Mouse (Mus musculus): ENCODE results near the gene Scpep1.

Gene Scpep1

GRCm38 (mm10) chr11:88955217-88955969, at the start of gene Scpep1:
Gene Scpep1 (minus strand): TSS chr11:88955465.
- peak; percentile 98 for DNase-seq (ENCODE audit: low read depth)

DNA sequence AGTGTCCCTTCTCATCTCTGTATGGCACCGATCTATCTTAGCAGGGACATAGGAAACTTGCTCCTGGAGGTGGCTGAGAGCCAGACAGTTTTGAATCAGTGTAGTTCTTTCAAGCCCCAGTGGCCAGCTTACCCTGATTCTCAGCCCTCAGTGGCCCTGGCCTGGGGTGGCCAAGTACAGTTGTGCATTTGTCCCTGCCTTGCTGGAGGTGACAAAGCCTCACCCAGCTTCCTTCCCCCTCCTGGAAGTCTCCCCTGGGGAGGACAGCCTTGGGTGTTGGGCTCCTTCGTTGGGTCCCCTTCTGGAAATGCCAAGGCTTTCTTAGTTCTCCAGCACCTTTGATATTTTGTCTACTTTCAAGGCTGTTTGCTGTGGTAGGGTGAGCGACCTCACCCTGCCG, 48.5 kb upstream of the Scpep1 start:
- no peak for DNase-seq (ENCODE audit: low read depth)

- no peak for DNase-seq (ENCODE audit: low read depth)
Measured at GRCm38 (mm10) chr11:89003078-89003477, 47.8 kb upstream of the Scpep1 start.

- no peak for DNase-seq (ENCODE audit: low read depth)
Measured at GRCm38 (mm10) chr11:89002621-89003020, 47.4 kb upstream of the Scpep1 start.

GRCm38 (mm10) chr11:89002068-89002467, 46.8 kb upstream of the Scpep1 start:
- DNase-seq (ENCODE audit: low read depth), result no peak

- DNase-seq (ENCODE audit: low read depth), result no peak
Measured at GRCm38 (mm10) chr11:89001569-89001968, 46.3 kb upstream of the Scpep1 start.

DNA sequence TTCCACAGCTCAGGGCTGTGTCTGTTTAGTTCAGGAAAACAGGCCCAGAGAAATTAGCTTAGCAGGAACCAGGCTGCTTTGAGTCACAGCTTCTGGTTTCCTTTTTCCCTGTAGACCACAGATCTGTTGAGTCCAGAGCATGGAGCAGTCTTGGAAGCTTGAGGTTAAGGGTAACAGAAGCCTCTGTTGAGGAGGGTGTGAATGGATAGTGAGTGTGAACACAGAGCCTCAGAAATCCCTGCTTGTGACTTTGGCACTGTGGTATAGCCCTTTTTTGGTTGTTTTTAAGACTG, 45.2 kb upstream of the Scpep1 start:
- DNase-seq (ENCODE audit: low read depth), result peak; percentile 47

GRCm38 (mm10) chr11:88999723-89000526, 44.7 kb upstream of the Scpep1 start:
- peak; percentile 43 for DNase-seq (ENCODE audit: low read depth)

DNA sequence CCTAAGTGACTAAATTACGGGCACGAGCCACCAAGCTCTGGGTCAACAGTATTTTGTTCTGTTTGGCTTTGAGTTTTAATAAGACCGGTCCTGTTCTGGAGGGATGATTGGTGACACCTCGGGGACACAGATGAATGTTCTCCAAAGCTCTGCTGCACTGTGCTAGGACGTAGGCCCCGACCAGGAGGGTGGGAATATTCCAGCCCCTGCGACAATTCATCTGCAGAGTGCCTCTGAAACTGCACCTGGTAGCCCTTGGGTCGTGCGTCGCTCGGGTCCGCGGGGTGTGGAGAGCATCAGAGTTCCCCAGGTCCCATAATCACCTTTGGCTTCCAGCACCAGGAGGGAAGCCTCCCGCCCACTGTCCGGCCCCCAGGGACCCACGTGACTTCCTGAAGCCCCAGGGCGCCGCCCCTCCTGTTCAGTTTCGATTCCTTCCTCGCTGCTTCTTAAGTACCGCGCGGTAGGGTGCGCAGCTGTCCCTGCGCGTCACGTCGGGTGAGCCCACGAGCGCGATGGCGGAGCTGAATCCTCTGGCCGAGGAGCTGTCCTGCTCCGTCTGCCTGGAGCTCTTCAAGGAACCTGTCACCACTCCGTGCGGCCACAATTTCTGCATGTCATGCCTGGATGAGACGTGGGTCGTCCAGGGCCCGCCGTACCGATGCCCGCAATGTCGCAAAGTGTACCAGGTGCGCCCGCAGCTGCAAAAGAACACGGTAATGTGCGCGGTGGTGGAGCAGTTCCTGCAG, 43.9 kb upstream of the Scpep1 start, which contains the start of gene Trim25:
TSS of gene Trim25 (plus strand) at position 403 of the 749 bp plus-strand sequence.
- peak; percentile 98 for DNase-seq (ENCODE audit: low read depth)

GRCm38 (mm10) chr11:88998406-88998805, 43.1 kb upstream of the Scpep1 start:
- no peak for DNase-seq (ENCODE audit: low read depth)

DNA sequence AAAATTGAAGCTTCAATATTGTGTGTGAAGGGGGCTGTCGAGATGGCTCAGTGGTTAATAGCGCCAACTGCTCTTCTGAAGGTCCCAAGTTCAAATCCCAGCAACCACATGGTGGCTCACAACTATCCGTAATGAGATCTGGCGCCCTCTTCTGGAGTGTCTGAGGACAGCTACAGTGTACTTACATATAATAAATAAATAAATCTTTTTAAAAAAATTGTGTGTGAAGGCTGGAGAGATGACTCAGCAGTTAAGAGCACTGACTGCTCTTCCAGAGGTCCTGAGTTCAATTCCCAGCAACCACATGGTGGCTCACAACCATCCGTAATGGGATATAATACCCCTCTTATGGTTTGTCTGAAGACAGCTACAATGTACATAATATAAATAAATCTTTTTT, 42.1 kb upstream of the Scpep1 start:
- DNase-seq (ENCODE audit: low read depth), result peak; percentile 26

GRCm38 (mm10) chr11:88996427-88996826, 41.2 kb upstream of the Scpep1 start:
- no peak for DNase-seq (ENCODE audit: low read depth)

DNA sequence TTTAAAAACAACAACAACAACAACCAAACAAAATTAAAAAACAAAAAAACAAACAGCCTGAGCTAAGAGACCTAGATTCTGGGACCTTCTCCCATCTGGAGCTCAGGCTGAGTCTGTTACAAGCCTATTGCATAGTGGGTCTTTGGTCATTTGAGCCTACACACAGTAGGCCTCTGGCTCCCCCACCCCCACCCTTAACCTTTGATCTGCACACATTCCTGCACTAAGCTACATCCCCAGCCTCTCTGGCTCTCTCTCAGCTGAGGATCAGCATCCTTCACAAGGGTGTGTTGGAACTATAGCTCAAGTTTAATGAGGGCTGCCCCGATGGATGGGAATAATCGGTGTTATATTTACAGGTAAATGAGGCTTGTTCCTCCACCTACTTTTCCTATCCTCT, 40.4 kb upstream of the Scpep1 start:
- no peak for DNase-seq (ENCODE audit: low read depth)

- DNase-seq (ENCODE audit: low read depth), result no peak
Measured at GRCm38 (mm10) chr11:88994492-88994891, 39.2 kb upstream of the Scpep1 start.

GRCm38 (mm10) chr11:88993625-88994024, 38.4 kb upstream of the Scpep1 start:
- peak; percentile 89 for DNase-seq (ENCODE audit: low read depth)

GRCm38 (mm10) chr11:88993186-88993585, 37.9 kb upstream of the Scpep1 start:
- no peak for DNase-seq (ENCODE audit: low read depth)

DNA sequence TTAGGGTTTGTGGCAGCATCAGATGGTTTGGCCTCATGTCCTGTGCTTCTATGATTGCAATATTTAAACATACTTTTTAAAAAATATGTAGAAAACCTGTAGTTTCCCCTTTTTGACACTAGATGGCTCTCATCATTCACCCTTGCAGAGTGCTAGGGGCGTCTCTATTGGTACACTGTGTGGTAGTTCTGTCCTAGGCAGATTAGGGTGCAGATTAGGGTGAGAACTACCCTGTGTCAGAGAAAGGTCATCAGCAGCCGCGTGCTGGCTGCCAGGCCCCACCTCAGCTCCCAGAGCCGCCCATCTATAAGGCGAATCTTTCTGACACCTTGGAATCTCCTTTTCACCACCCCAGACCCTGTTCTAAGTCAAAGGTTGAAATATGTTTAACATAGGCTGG, 34.3 kb upstream of the Scpep1 start:
- peak; percentile 80 for DNase-seq (ENCODE audit: low read depth)

DNA sequence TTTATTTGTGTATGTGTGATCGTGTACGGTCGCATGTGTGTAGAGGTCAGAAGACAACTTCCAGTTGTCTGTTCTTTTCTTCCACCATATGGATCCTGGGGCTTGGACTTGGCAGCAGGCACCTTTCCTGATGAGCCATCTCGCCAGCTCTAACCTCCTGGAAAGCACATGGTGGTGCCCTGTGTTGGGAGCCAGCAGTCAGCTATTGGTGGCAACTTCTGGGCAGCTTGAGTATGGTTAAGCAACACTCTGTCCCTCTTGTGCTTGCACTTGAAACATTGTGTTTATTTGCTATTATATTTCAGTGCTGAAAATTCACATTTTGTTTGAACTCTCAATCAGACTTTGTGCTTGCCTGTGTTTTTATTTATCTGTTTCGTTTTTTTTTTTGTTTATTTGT, 33.7 kb upstream of the Scpep1 start:
- no peak for DNase-seq (ENCODE audit: low read depth)

DNA sequence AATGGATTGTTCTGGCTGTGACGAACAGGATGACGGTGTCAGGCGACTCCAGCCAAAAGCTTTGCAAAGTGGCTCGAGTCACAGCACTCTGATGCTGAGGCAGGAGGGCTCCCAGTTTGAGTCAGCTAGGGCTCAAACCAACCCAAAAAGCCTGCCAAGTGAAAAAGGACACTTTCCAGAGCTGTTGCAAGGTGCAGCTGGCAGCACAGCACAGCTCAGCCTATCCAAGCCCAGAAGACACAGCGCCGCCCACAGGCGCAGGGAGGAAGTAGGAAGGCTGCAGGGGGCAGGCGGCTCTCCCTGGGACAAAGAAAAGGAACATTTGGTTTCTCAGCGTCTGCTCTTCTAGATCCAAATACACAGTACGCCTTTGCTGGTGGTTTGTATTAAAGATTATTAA, 31.4 kb upstream of the Scpep1 start:
- no peak for DNase-seq (ENCODE audit: low read depth)

DNA sequence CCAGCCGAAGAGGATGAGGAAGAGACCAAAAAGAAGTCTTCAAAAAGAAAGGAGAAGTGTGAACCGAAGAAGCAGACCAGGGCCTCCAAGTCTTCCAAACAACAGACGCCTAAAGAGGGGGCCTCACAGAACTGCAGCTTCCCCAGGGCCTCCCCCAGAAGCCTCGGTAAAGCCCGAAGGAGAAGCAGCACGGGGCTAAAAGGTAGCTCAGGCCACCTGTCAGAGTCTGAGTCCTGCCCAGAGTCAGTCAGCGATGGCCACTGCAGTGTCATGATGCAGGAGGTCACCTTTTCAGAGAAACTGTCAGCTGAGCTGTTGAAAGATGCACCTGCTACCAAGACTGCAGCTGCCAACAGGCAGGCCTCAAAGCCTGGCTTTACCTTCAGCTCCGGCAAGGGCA, 26.1 kb upstream of the Scpep1 start:
- DNase-seq (ENCODE audit: low read depth), result no peak

DNA sequence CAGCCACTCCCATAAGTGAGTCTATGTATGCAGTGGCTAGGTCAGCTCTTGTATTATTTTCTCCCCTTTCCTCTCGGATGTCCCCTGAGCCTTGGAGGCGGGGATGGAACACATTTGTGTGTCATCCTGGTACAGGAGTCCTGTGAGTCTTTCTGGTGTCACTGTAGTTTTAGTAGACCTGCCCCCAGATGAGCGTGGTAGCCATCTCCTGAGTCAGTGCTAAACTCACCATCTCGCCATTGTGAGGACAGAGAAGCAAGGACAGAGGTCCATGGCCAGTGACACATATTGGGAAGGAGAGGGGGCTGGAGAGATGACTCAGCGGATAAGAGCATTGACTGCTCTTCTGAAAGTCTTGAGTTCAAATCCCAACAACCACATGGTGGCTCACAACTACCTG, 21.9 kb upstream of the Scpep1 start:
- DNase-seq (ENCODE audit: low read depth), result no peak

GRCm38 (mm10) chr11:88976320-88976719, 21.1 kb upstream of the Scpep1 start:
- peak; percentile 61 for DNase-seq (ENCODE audit: low read depth)
